Mouse (Mus musculus) embryonic fibroblast, embryonic 13.5 days (primary cell): ENCODE results near the gene Zfp648. TPM values are rescaled to one million over a fixed set of nuclear protein-coding genes. Genes with fewer than 3 reads are reported as not detected.

Source experiments
- H3K27ac ChIP-seq: 2 replicates; pipeline ENCODE4 v1.5.1; 2012; ENCODE audit warnings: low read length, control low read depth, inconsistent platforms; ENCODE audit not compliant: insufficient read depth
- H3K4me1 ChIP-seq: 2 replicates; pipeline ENCODE4 v1.6.1; 2011; ENCODE audit warnings: low read length; ENCODE audit not compliant: control insufficient read depth, insufficient read depth
- H3K4me3 ChIP-seq: 2 replicates; pipeline ENCODE4 v1.5.1; 2011; ENCODE audit warnings: mild to moderate bottlenecking, control low read depth, low read length; ENCODE audit not compliant: insufficient read depth
- CTCF ChIP-seq: IDR thresholded peaks from 2 replicates; pipeline ENCODE4 v1.5.1; 2011; ENCODE audit warnings: mild to moderate bottlenecking, control low read depth, low read length, moderate library complexity, borderline replicate concordance; ENCODE audit not compliant: insufficient read depth
- POLR2A ChIP-seq: IDR thresholded peaks from 2 replicates; pipeline ENCODE4 v1.6.1; 2011; ENCODE audit warnings: low read depth, mild to moderate bottlenecking, control low read depth, low read length, moderate library complexity
- polyA plus RNA-seq: library from polyadenylated mRNA; stranded (reverse); fragments of >200 nt; gene quantifications from 2 replicates; pipeline ENCODE4 v1.2.4, GENCODE M21; 2011; ENCODE audit warnings: low read depth; ENCODE audit not compliant: missing spikeins, insufficient read length

Gene Zfp648
- polyA plus RNA-seq, 1 experiment, result not detected

- H3K4me1 ChIP-seq, result no peaks in the 10 kb centered on the region
- no peak for TF ChIP-seq POLR2A
- TF ChIP-seq CTCF, result peak; percentile 56; the same call in 1 of the 2 replicates
- no peak overlapping the region for H3K27ac ChIP-seq
- no peak overlapping the region for H3K4me3 ChIP-seq
Measured at GRCm38 (mm10) chr1:154180952-154181351, 20.0 kb upstream of the Zfp648 start.

GRCm38 (mm10) chr1:154182396-154183076, 18.5 kb upstream of the Zfp648 start:
- H3K27ac ChIP-seq, result no peak overlapping the region

GRCm38 (mm10) chr1:154183077-154183751, 17.8 kb upstream of the Zfp648 start:
- no peak overlapping the region for H3K4me3 ChIP-seq
- TF ChIP-seq CTCF (no peak), POLR2A (no peak)
- no peak overlapping the region for H3K27ac ChIP-seq
- no peaks in the 10 kb centered on the region for H3K4me1 ChIP-seq

More at GRCm38 (mm10) chr1:154182396-154183076, 18.5 kb upstream of the Zfp648 start:
- Histone ChIP-seq H3K4me3 (no peak overlapping the region), H3K4me1 (no peaks in the 10 kb centered on the region)
- TF ChIP-seq POLR2A, result no peak
- TF ChIP-seq CTCF, result peak; percentile 26; the same call in 1 of the 2 replicates

GRCm38 (mm10) chr1:154188229-154188628, 12.8 kb upstream of the Zfp648 start:
- Histone ChIP-seq H3K27ac (no peak overlapping the region), H3K4me3 (no peak overlapping the region)
- TF ChIP-seq CTCF (no peak), POLR2A (no peak)

GRCm38 (mm10) chr1:154188631-154189030, 12.4 kb upstream of the Zfp648 start:
- Histone ChIP-seq H3K4me1 (no peaks in the 10 kb centered on the region), H3K27ac (no peak overlapping the region), H3K4me3 (no peak overlapping the region)
- TF ChIP-seq CTCF, result no peak
- no peak for TF ChIP-seq POLR2A

More at GRCm38 (mm10) chr1:154188229-154188628, 12.8 kb upstream of the Zfp648 start:
- no peaks in the 10 kb centered on the region for H3K4me1 ChIP-seq

GRCm38 (mm10) chr1:154189842-154190530, 11.0 kb upstream of the Zfp648 start:
- no peaks in the 10 kb centered on the region for H3K4me1 ChIP-seq
- H3K27ac ChIP-seq, result no peak overlapping the region

GRCm38 (mm10) chr1:154198896-154199295, 2.1 kb upstream of the Zfp648 start:
- H3K4me3 ChIP-seq, result no peak overlapping the region

More at GRCm38 (mm10) chr1:154189842-154190530, 11.0 kb upstream of the Zfp648 start:
- TF ChIP-seq POLR2A (no peak), CTCF (no peak)
- H3K4me3 ChIP-seq, result no peak overlapping the region

GRCm38 (mm10) chr1:154202580-154202979, 1.6 kb downstream of the Zfp648 start:
- no peak for TF ChIP-seq POLR2A
- TF ChIP-seq CTCF, result no peak
- Histone ChIP-seq H3K4me1 (no peaks in the 10 kb centered on the region), H3K27ac (no peak overlapping the region), H3K4me3 (no peak overlapping the region)

More at GRCm38 (mm10) chr1:154198896-154199295, 2.1 kb upstream of the Zfp648 start:
- Histone ChIP-seq H3K4me1 (no peaks in the 10 kb centered on the region), H3K27ac (no peak overlapping the region)
- TF ChIP-seq POLR2A, result no peak
- TF ChIP-seq CTCF, result no peak

- H3K27ac ChIP-seq, result no peak overlapping the region
- H3K4me1 ChIP-seq, result no peaks in the 10 kb centered on the region
- H3K4me3 ChIP-seq, result no peak overlapping the region
- TF ChIP-seq POLR2A, result no peak
- no peak for TF ChIP-seq CTCF
Measured at GRCm38 (mm10) chr1:154203386-154203785, 2.4 kb downstream of the Zfp648 start.
